In genomic region chr9:120111156-120111945, GRCm38 (mm10) we compare ENCODE assay signal across 9 mouse cellular contexts. TPM values are rescaled to one million over a fixed set of nuclear protein-coding genes. Genes with fewer than 3 reads are reported as not detected.
DNase-seq lines count a peak whose midpoint lies in the region; ATAC-seq and TF ChIP-seq lines count a peak whose summit lies in the region.
"Had no signal": no experiment of that assay in that cellular context is flagged by ENCODE, and none has a peak within 500 bp of the region (broad histone marks: within the 10 kb centered on the region; RNA-seq: fewer than 3 reads in every experiment).

No protein-coding gene starts in this region.

- H3K27me3 ChIP-seq in heart, embryonic 13.5 days (replicated peaks), result no peaks in the 10 kb centered on the region
- no peaks in the 10 kb centered on the region for H3K27me3 ChIP-seq in G1E (ENCODE audit: insufficient read depth, low read length)
- no peaks in the 10 kb centered on the region for H3K27me3 ChIP-seq in hindbrain, embryonic 11.5 days (ENCODE audit: control insufficient read depth, insufficient read depth, low read length)
- H3K27me3 ChIP-seq in midbrain, embryonic 10.5 days (ENCODE audit: low read depth, poor library complexity, severe bottlenecking), result no peaks in the 10 kb centered on the region

- peaks cover 27% of the 10 kb centered on the region for H3K4me1 ChIP-seq in heart, embryonic 13.5 days
- peaks cover 53% of the 10 kb centered on the region for H3K4me1 ChIP-seq in G1E (ENCODE audit: insufficient read depth, low read depth, low read length)
- H3K4me1 ChIP-seq in hindbrain, embryonic 11.5 days (replicated peaks; ENCODE audit: control insufficient read depth, insufficient read depth, low read length), result 0 out of 2 replicates have a peak, but pooled peaks cover 2% of the 10 kb centered on the region
- H3K4me1 ChIP-seq in midbrain, embryonic 10.5 days, result peaks cover 10% of the 10 kb centered on the region

- H3K9me3 ChIP-seq in heart, embryonic 13.5 days, result no peaks in the 10 kb centered on the region
- no peaks in the 10 kb centered on the region for H3K9me3 ChIP-seq in G1E (replicated peaks)
- no peaks in the 10 kb centered on the region for H3K9me3 ChIP-seq in hindbrain, embryonic 11.5 days (ENCODE audit: control insufficient read depth, low read length)
- H3K9me3 ChIP-seq in midbrain, embryonic 10.5 days (replicated peaks), result no peaks in the 10 kb centered on the region

- H3K4me2 ChIP-seq in heart, embryonic 13.5 days, result peak overlapping the region; percentile 89
- H3K4me2 ChIP-seq in hindbrain, embryonic 11.5 days (replicated peaks; ENCODE audit: low read depth, low read length), result peak overlapping the region; percentile 59

- TF ChIP-seq CTCF in G1E (IDR thresholded peaks at IDR 0.05; ENCODE audit: low read depth, low read length), result no peak

- no peaks in the 10 kb centered on the region for H3K36me3 ChIP-seq in heart, embryonic 13.5 days
- peaks cover 18% of the 10 kb centered on the region for H3K36me3 ChIP-seq in G1E (replicated peaks)
- H3K36me3 ChIP-seq in hindbrain, embryonic 11.5 days (ENCODE audit: control insufficient read depth, insufficient read depth, low read length), result no peaks in the 10 kb centered on the region
- H3K36me3 ChIP-seq in midbrain, embryonic 10.5 days, result no peaks in the 10 kb centered on the region

- H3K9ac ChIP-seq in heart, embryonic 13.5 days, result peak overlapping the region; percentile 88
- H3K9ac ChIP-seq in hindbrain, embryonic 11.5 days (ENCODE audit: low read depth, low read length), result no peak overlapping the region

- no peak for ATAC-seq in heart, embryonic 13.5 days (ENCODE audit: extremely low read depth, insufficient number of reproducible peaks, low FRiP score, low TSS enrichment)
- no peak for ATAC-seq in G1E (ENCODE audit: extremely low read depth, insufficient number of reproducible peaks, low FRiP score, poor library complexity, severe bottlenecking)
- ATAC-seq in hindbrain, embryonic 11.5 days (ENCODE audit: low FRiP score), result no peak
- ATAC-seq in activated CD4-positive, CD25-positive, alpha-beta regulatory T cell, adult 4 months, result no peak

- peak overlapping the region; percentile 95 for H3K27ac ChIP-seq in heart, embryonic 13.5 days (replicated peaks)
- H3K27ac ChIP-seq in hindbrain, embryonic 11.5 days (ENCODE audit: low read depth, low read length), result no peak overlapping the region
- H3K27ac ChIP-seq in midbrain, embryonic 10.5 days (replicated peaks), result peak overlapping the region; percentile 88

- no peak for DNase-seq in heart, adult 9 months (ENCODE audit: low spot score in 2 of 2)
- no peak for DNase-seq in G1E (ENCODE audit: low spot score)
- DNase-seq in hindbrain, embryonic 11.5 days (ENCODE audit: low spot score), result no peak
- no peak for DNase-seq in midbrain, embryonic 10.5 days (ENCODE audit: low spot score)
- DNase-seq in urinary bladder, postnatal 36 days (ENCODE audit: low spot score in 2 of 2), result no peak
- DNase-seq in layer of hippocampus, postnatal 36 days, result no peak

- WGBS in heart, embryonic 13.5 days, result 69% methylated on average over 15 of the region's 15 CpGs
- 83% methylated on average over 15 of the region's 15 CpGs for WGBS in hindbrain, embryonic 11.5 days
- WGBS in midbrain, embryonic 10.5 days, result 84% methylated on average over 15 of the region's 15 CpGs

- H3K4me3 ChIP-seq in heart, embryonic 13.5 days, result peak overlapping the region; percentile 90
- H3K4me3 ChIP-seq in G1E (ENCODE audit: low read depth, low read length), result peak overlapping the region; percentile 85
- peak overlapping the region; percentile 80 for H3K4me3 ChIP-seq in hindbrain, embryonic 11.5 days (ENCODE audit: low read depth, low read length)
- H3K4me3 ChIP-seq in midbrain, embryonic 10.5 days, result peak overlapping the region; percentile 71

RNA-seq across cellular contexts. Expression of gene Slc25a38, which starts 1.2 kb away (rescaled TPM):
- polyA plus RNA-seq in heart, embryonic 13.5 days (2015; fragmentation: Nextera tagmentation; extraction: Ambion mirVana), result 18.7 and 26.2 TPM in 2 replicates
- total RNA-seq in G1E (2014; fragmentation: Nextera tagmentation), result 56.2 and 59.8 TPM in 2 replicates
- 39.1 and 44.2 TPM in 2 replicates for total RNA-seq in G1E (2017)
- polyA plus RNA-seq in G1E (2012), result 38.8 and 51.2 TPM in 2 replicates
- polyA plus RNA-seq in hindbrain, embryonic 11.5 days (2014; fragmentation: Nextera tagmentation; extraction: Ambion mirVana), result 40.8 and 41.7 TPM in 2 replicates
- 40.4 and 42.1 TPM in 2 replicates for polyA plus RNA-seq in midbrain, embryonic 10.5 days (2016; fragmentation: Nextera tagmentation; extraction: Ambion mirVana)
- 10 to 100 TPM; 17.7 to 19.2 TPM for polyA plus RNA-seq in activated CD4-positive, CD25-positive, alpha-beta regulatory T cell, adult 4 months (2017; shearing (Covaris generic))
- 10 to 100 TPM; 26.9 to 29.1 TPM for total RNA-seq in layer of hippocampus, postnatal 36 days (2021)

RNA-seq across cellular contexts. Expression of gene Rpsa, which starts 16.1 kb away (rescaled TPM):
- polyA plus RNA-seq in heart, embryonic 13.5 days (2015; fragmentation: Nextera tagmentation; extraction: Ambion mirVana), result 944 and 956 TPM in 2 replicates
- total RNA-seq in G1E (2014; fragmentation: Nextera tagmentation), result 4,941 and 5,512 TPM in 2 replicates
- 6,009 and 6,679 TPM in 2 replicates for total RNA-seq in G1E (2017)
- 3,654 and 17,705 TPM in 2 replicates for polyA plus RNA-seq in G1E (2012)
- polyA plus RNA-seq in hindbrain, embryonic 11.5 days (2014; fragmentation: Nextera tagmentation; extraction: Ambion mirVana), result 1,430 and 1,488 TPM in 2 replicates
- 1,349 and 1,575 TPM in 2 replicates for polyA plus RNA-seq in midbrain, embryonic 10.5 days (2016; fragmentation: Nextera tagmentation; extraction: Ambion mirVana)
- 1,000 to 10,000 TPM; 3,266 to 3,639 TPM for polyA plus RNA-seq in activated CD4-positive, CD25-positive, alpha-beta regulatory T cell, adult 4 months (2017; shearing (Covaris generic))
- total RNA-seq in layer of hippocampus, postnatal 36 days (2021), result 100 to 1,000 TPM; 428 to 437 TPM

RNA-seq across cellular contexts. Expression of gene Ccr8, which starts 19.4 kb away (rescaled TPM):
- 0.13 TPM in 1 of 2 replicates, not detected in the other for polyA plus RNA-seq in heart, embryonic 13.5 days (2015; fragmentation: Nextera tagmentation; extraction: Ambion mirVana)
- not detected in 2 replicates for total RNA-seq in G1E (2014; fragmentation: Nextera tagmentation)
- total RNA-seq in G1E (2017), result not detected in 2 replicates
- polyA plus RNA-seq in G1E (2012), result not detected in 2 replicates
- polyA plus RNA-seq in hindbrain, embryonic 11.5 days (2014; fragmentation: Nextera tagmentation; extraction: Ambion mirVana), result not detected in 2 replicates
- not detected in 2 replicates for polyA plus RNA-seq in midbrain, embryonic 10.5 days (2016; fragmentation: Nextera tagmentation; extraction: Ambion mirVana)
- polyA plus RNA-seq in activated CD4-positive, CD25-positive, alpha-beta regulatory T cell, adult 4 months (2017; shearing (Covaris generic)), result 10 to 100 TPM; 72.0 to 97.2 TPM
- total RNA-seq in layer of hippocampus, postnatal 36 days (2021), result not detected
- total RNA-seq: neutrophil, adult 5-6 weeks had no signal

RNA-seq across cellular contexts. Expression of gene Mobp, which starts 38.2 kb away (rescaled TPM):
- polyA plus RNA-seq in heart, embryonic 13.5 days (2015; fragmentation: Nextera tagmentation; extraction: Ambion mirVana), result not detected in 2 replicates
- total RNA-seq in G1E (2014; fragmentation: Nextera tagmentation) (not detected in 2 replicates), G1E (2017) (0.38 TPM in 1 of 2 replicates, not detected in the other)
- not detected in 2 replicates for polyA plus RNA-seq in G1E (2012)
- 0.36 TPM in 1 of 2 replicates, not detected in the other for polyA plus RNA-seq in hindbrain, embryonic 11.5 days (2014; fragmentation: Nextera tagmentation; extraction: Ambion mirVana)
- polyA plus RNA-seq in midbrain, embryonic 10.5 days (2016; fragmentation: Nextera tagmentation; extraction: Ambion mirVana), result 0.22 and 0.73 TPM in 2 replicates
- not detected for polyA plus RNA-seq in activated CD4-positive, CD25-positive, alpha-beta regulatory T cell, adult 4 months (2017; shearing (Covaris generic))
- total RNA-seq in layer of hippocampus, postnatal 36 days (2021), result 100 to 1,000 TPM; 456 to 539 TPM
- total RNA-seq: neutrophil, adult 5-6 weeks had no signal

RNA-seq across cellular contexts. Expression of gene Cx3cr1, which starts 41.7 kb away (rescaled TPM):
- polyA plus RNA-seq in heart, embryonic 13.5 days (2015; fragmentation: Nextera tagmentation; extraction: Ambion mirVana), result 7.2 and 9.3 TPM in 2 replicates
- total RNA-seq in G1E (2014; fragmentation: Nextera tagmentation) (not detected in 2 replicates), G1E (2017) (0.22 TPM in 1 of 2 replicates, not detected in the other)
- polyA plus RNA-seq in G1E (2012), result not detected in 2 replicates
- 4.3 and 7.2 TPM in 2 replicates for polyA plus RNA-seq in hindbrain, embryonic 11.5 days (2014; fragmentation: Nextera tagmentation; extraction: Ambion mirVana)
- polyA plus RNA-seq in midbrain, embryonic 10.5 days (2016; fragmentation: Nextera tagmentation; extraction: Ambion mirVana), result 5.9 and 6.7 TPM in 2 replicates
- under 1 TPM in 1 of 2 experiments, not detected in 1; 0.43 TPM for polyA plus RNA-seq in activated CD4-positive, CD25-positive, alpha-beta regulatory T cell, adult 4 months (2017; shearing (Covaris generic))
- 10 to 100 TPM; 29.0 to 30.9 TPM for total RNA-seq in layer of hippocampus, postnatal 36 days (2021)

Comparison
In these comparisons a context has a peak if more than half of its experiments do, and no peak if none do; other contexts are left out.
1. RNA of gene Ccr8, which starts 19.4 kb away (polyA plus RNA-seq): 72.0 to 97.2 TPM in activated CD4-positive, CD25-positive, alpha-beta regulatory T cell, adult 4 months; 0.13 TPM in heart, embryonic 13.5 days, not detected in G1E, not detected in hindbrain, embryonic 11.5 days and not detected in midbrain, embryonic 10.5 days; every median in the first group is over 10 times any median in the second.
2. Peak in every context shown above with its lines, with median percentiles within 50 percentile points of each other: H3K4me3 ChIP-seq.